Mouse (Mus musculus): Measurements from ENCODE around the gene Skap1. TPM values are rescaled to one million over a fixed set of nuclear protein-coding genes. Genes with fewer than 3 reads are reported as not detected.

Gene Skap1
- polyA plus RNA-seq, 1 experiment, result 0.02 TPM

GRCm38 (mm10) chr11:96743891-96744290 lies 279.5 kb downstream of the Skap1 start:
- no peak overlapping the region for H3ac ChIP-seq (ENCODE audit: control insufficient read depth, insufficient read length)
- TF ChIP-seq USF1 (IDR thresholded peaks at IDR 0.05; ENCODE audit: low read depth), result no peak
- no peak for TF ChIP-seq POLR2AphosphoS2 (IDR thresholded peaks at IDR 0.05; ENCODE audit: insufficient read length, low read depth)
- TF ChIP-seq REST (IDR thresholded peaks at IDR 0.05; ENCODE audit: insufficient read depth, insufficient read length), result no peak
- TF ChIP-seq POLR2A (IDR thresholded peaks at IDR 0.05; ENCODE audit: insufficient read length, low read depth), result no peak
- TF ChIP-seq MAX (IDR thresholded peaks at IDR 0.05; ENCODE audit: low read depth), result no peak
- no peak for TF ChIP-seq TCF12 (IDR thresholded peaks at IDR 0.05; ENCODE audit: insufficient read depth, poor library complexity, severe bottlenecking)
- no peak for TF ChIP-seq SRF (IDR thresholded peaks at IDR 0.05; ENCODE audit: control insufficient read depth, insufficient read length, low read depth)
- TF ChIP-seq MYOD1 (IDR thresholded peaks at IDR 0.05; ENCODE audit: control insufficient read depth in 1 of 3, insufficient read length in 2 of 3, low read depth in 2 of 3), result no peak
- no peak for TF ChIP-seq CEBPB (IDR thresholded peaks at IDR 0.05; ENCODE audit: insufficient read depth, poor library complexity, severe bottlenecking)
- TF ChIP-seq MYOG (IDR thresholded peaks at IDR 0.05; ENCODE audit: control insufficient read depth in 1 of 3, insufficient read depth in 1 of 3, insufficient read length in 2 of 3, low read depth in 2 of 3), result no peak
- TF ChIP-seq TCF3 (IDR thresholded peaks at IDR 0.05; ENCODE audit: insufficient read length, low read depth), result no peak
- TF ChIP-seq E2F4 (IDR thresholded peaks at IDR 0.05; ENCODE audit: insufficient read depth), result no peak
- H3K36me3 ChIP-seq (ENCODE audit: control insufficient read depth, insufficient read depth), result no peaks in the 10 kb centered on the region
- H3K4me3 ChIP-seq, result no peak overlapping the region
- no peaks in the 10 kb centered on the region for H3K79me2 ChIP-seq (ENCODE audit: control insufficient read depth, insufficient read depth)
- H3K27me3 ChIP-seq (ENCODE audit: control insufficient read depth, insufficient read depth, insufficient read length), result peaks cover 7% of the 10 kb centered on the region
- H3K4me2 ChIP-seq (ENCODE audit: low read depth), result no peak overlapping the region

GRCm38 (mm10) chr11:96746648-96747047 lies 282.3 kb downstream of the Skap1 start:
- Histone ChIP-seq H3K27me3 (ENCODE audit: control insufficient read depth, insufficient read depth, insufficient read length) (no peaks in the 10 kb centered on the region), H3K79me2 (ENCODE audit: control insufficient read depth, insufficient read depth) (no peaks in the 10 kb centered on the region), H3K4me2 (ENCODE audit: low read depth) (peak overlapping the region; percentile 57), H3K36me3 (ENCODE audit: control insufficient read depth, insufficient read depth) (no peaks in the 10 kb centered on the region), H3ac (ENCODE audit: control insufficient read depth, insufficient read length) (no peak overlapping the region), H3K4me3 (no peak overlapping the region)
- TF ChIP-seq CEBPB (IDR thresholded peaks at IDR 0.05; ENCODE audit: insufficient read depth, poor library complexity, severe bottlenecking), result no peak
- TF ChIP-seq TCF3 (IDR thresholded peaks at IDR 0.05; ENCODE audit: insufficient read length, low read depth), result no peak
- TF ChIP-seq E2F4 (IDR thresholded peaks at IDR 0.05; ENCODE audit: insufficient read depth), result no peak
- no peak for TF ChIP-seq MYOD1 (IDR thresholded peaks at IDR 0.05; ENCODE audit: control insufficient read depth in 1 of 3, insufficient read length in 2 of 3, low read depth in 2 of 3)
- TF ChIP-seq MYOG (IDR thresholded peaks at IDR 0.05; ENCODE audit: control insufficient read depth in 1 of 3, insufficient read depth in 1 of 3, insufficient read length in 2 of 3, low read depth in 2 of 3), result no peak
- TF ChIP-seq POLR2AphosphoS2 (IDR thresholded peaks at IDR 0.05; ENCODE audit: insufficient read length, low read depth), result no peak
- no peak for TF ChIP-seq REST (IDR thresholded peaks at IDR 0.05; ENCODE audit: insufficient read depth, insufficient read length)

- TF ChIP-seq SRF (IDR thresholded peaks at IDR 0.05; ENCODE audit: control insufficient read depth, insufficient read length, low read depth) (no peak), MYOD1 (IDR thresholded peaks at IDR 0.05; ENCODE audit: control insufficient read depth in 1 of 3, insufficient read length in 2 of 3, low read depth in 2 of 3) (no peak), CEBPB (IDR thresholded peaks at IDR 0.05; ENCODE audit: insufficient read depth, poor library complexity, severe bottlenecking) (no peak), TCF12 (IDR thresholded peaks at IDR 0.05; ENCODE audit: insufficient read depth, poor library complexity, severe bottlenecking) (no peak)
- Histone ChIP-seq H3K27me3 (ENCODE audit: control insufficient read depth, insufficient read depth, insufficient read length) (no peaks in the 10 kb centered on the region), H3ac (ENCODE audit: control insufficient read depth, insufficient read length) (no peak overlapping the region), H3K4me3 (no peak overlapping the region), H3K79me2 (ENCODE audit: control insufficient read depth, insufficient read depth) (no peaks in the 10 kb centered on the region), H3K36me3 (ENCODE audit: control insufficient read depth, insufficient read depth) (no peaks in the 10 kb centered on the region), H3K4me2 (ENCODE audit: low read depth) (peak overlapping the region; percentile 57)
Measured at GRCm38 (mm10) chr11:96747555-96747954, 283.2 kb downstream of the Skap1 start.

GRCm38 (mm10) chr11:96755298-96755697 lies 290.9 kb downstream of the Skap1 start:
- H3K79me2 ChIP-seq (ENCODE audit: control insufficient read depth, insufficient read depth), result no peaks in the 10 kb centered on the region
- no peaks in the 10 kb centered on the region for H3K27me3 ChIP-seq (ENCODE audit: control insufficient read depth, insufficient read depth, insufficient read length)
- H3K4me2 ChIP-seq (ENCODE audit: low read depth), result no peak overlapping the region
- no peaks in the 10 kb centered on the region for H3K36me3 ChIP-seq (ENCODE audit: control insufficient read depth, insufficient read depth)
- TF ChIP-seq CEBPB (IDR thresholded peaks at IDR 0.05; ENCODE audit: insufficient read depth, poor library complexity, severe bottlenecking), result no peak
- no peak for TF ChIP-seq TCF12 (IDR thresholded peaks at IDR 0.05; ENCODE audit: insufficient read depth, poor library complexity, severe bottlenecking)
- TF ChIP-seq MYOD1 (IDR thresholded peaks at IDR 0.05; ENCODE audit: control insufficient read depth in 1 of 3, insufficient read length in 2 of 3, low read depth in 2 of 3), result no peak
- TF ChIP-seq REST (IDR thresholded peaks at IDR 0.05; ENCODE audit: insufficient read depth, insufficient read length), result no peak
- no peak for TF ChIP-seq USF1 (IDR thresholded peaks at IDR 0.05; ENCODE audit: low read depth)
- no peak overlapping the region for H3K4me3 ChIP-seq
- H3ac ChIP-seq (ENCODE audit: control insufficient read depth, insufficient read length), result no peak overlapping the region

- TF ChIP-seq CEBPB (IDR thresholded peaks at IDR 0.05; ENCODE audit: insufficient read depth, poor library complexity, severe bottlenecking), result no peak
- no peak for TF ChIP-seq USF1 (IDR thresholded peaks at IDR 0.05; ENCODE audit: low read depth)
- no peak for TF ChIP-seq POLR2A (IDR thresholded peaks at IDR 0.05; ENCODE audit: insufficient read length, low read depth)
Measured at GRCm38 (mm10) chr11:96757421-96757820, 293.0 kb downstream of the Skap1 start.

More at GRCm38 (mm10) chr11:96757421-96757820, 293.0 kb downstream of the Skap1 start:
- H3K4me2 ChIP-seq (ENCODE audit: low read depth), result no peak overlapping the region
- no peaks in the 10 kb centered on the region for H3K27me3 ChIP-seq (ENCODE audit: control insufficient read depth, insufficient read depth, insufficient read length)
- no peaks in the 10 kb centered on the region for H3K36me3 ChIP-seq (ENCODE audit: control insufficient read depth, insufficient read depth)
- no peaks in the 10 kb centered on the region for H3K79me2 ChIP-seq (ENCODE audit: control insufficient read depth, insufficient read depth)
- no peak overlapping the region for H3ac ChIP-seq (ENCODE audit: control insufficient read depth, insufficient read length)
- no peak overlapping the region for H3K4me3 ChIP-seq
